Mouse (Mus musculus) midbrain, embryonic 14.5 days (tissue): ENCODE data around the gene Cd69. TPM values are rescaled to one million over a fixed set of nuclear protein-coding genes. Genes with fewer than 3 reads are reported as not detected.

Experiments used
- ATAC-seq: fragments of 200-750 bp; cut with Nextera tagmentation; 2 replicates; pipeline ENCODE4 v1.8.0; 2017; ENCODE audit warnings: moderate number of reproducible peaks, moderate library complexity; ENCODE audit not compliant: low FRiP score, low TSS enrichment
- DNase-seq: peaks from one replicate; pipeline ENCODE4 v3.0.0-alpha.2; 2015
- H3K27ac ChIP-seq: fragments of 300-500 bp; sonication (generic); replicated peaks from 2 replicates; pipeline ENCODE4 v1.5.1; 2014; ENCODE audit warnings: mild to moderate bottlenecking, low read depth, low read length, moderate library complexity
- H3K27me3 ChIP-seq: fragments of 300-500 bp; sonication (generic); 2 replicates; pipeline ENCODE4 v1.6.1; 2014; ENCODE audit warnings: low read length, control low read depth, mixed read lengths; ENCODE audit not compliant: control insufficient read depth, insufficient read depth
- H3K36me3 ChIP-seq: fragments of 300-500 bp; sonication (generic); 2 replicates; pipeline ENCODE4 v1.6.1; 2014; ENCODE audit warnings: low read length, control low read depth; ENCODE audit not compliant: control insufficient read depth, insufficient read depth
- H3K4me1 ChIP-seq: fragments of 300-500 bp; sonication (generic); 2 replicates; pipeline ENCODE4 v1.6.1; 2014; ENCODE audit warnings: mild to moderate bottlenecking, antibody characterized with exemption, low read length, control low read depth; ENCODE audit not compliant: control insufficient read depth, insufficient read depth
- H3K4me2 ChIP-seq: fragments of 300-500 bp; sonication (generic); 2 replicates; pipeline ENCODE4 v1.6.1; 2014; ENCODE audit warnings: mild to moderate bottlenecking, low read length, moderate library complexity
- H3K4me3 ChIP-seq: fragments of 300-500 bp; sonication (generic); replicated peaks from 2 replicates; pipeline ENCODE4 v1.5.1; 2014; ENCODE audit warnings: low read depth, low read length
- H3K9ac ChIP-seq: fragments of 300-500 bp; sonication (generic); replicated peaks from 2 replicates; pipeline ENCODE4 v1.6.1; 2014; ENCODE audit warnings: mild to moderate bottlenecking, low read length, moderate library complexity
- H3K9me3 ChIP-seq: fragments of 300-500 bp; sonication (generic); 2 replicates; pipeline ENCODE4 v1.6.1; 2016; ENCODE audit warnings: low read length, control low read depth, mixed read lengths; ENCODE audit not compliant: control insufficient read depth
- WGBS: fragments of 180-500 bp; shearing (Covaris S2); extraction: QIAGEN DNeasy Blood & Tissue Kit; methylation state at CpG from one replicate; pipeline ENCODE4 v1.1.7; 2014; 5-methylcytosine and 5-hydroxymethylcytosine counted together
- polyA plus RNA-seq: library from polyadenylated mRNA; unstranded; fragments of >200 nt; fragmentation: Nextera tagmentation; extraction: Ambion mirVana; gene quantifications from 2 replicates; pipeline ENCODE4 v1.2.1, GENCODE M21; 2014

Cd69 gene
- polyA plus RNA-seq, 1 experiment from 2014 or later, result 0.21 TPM

DNA sequence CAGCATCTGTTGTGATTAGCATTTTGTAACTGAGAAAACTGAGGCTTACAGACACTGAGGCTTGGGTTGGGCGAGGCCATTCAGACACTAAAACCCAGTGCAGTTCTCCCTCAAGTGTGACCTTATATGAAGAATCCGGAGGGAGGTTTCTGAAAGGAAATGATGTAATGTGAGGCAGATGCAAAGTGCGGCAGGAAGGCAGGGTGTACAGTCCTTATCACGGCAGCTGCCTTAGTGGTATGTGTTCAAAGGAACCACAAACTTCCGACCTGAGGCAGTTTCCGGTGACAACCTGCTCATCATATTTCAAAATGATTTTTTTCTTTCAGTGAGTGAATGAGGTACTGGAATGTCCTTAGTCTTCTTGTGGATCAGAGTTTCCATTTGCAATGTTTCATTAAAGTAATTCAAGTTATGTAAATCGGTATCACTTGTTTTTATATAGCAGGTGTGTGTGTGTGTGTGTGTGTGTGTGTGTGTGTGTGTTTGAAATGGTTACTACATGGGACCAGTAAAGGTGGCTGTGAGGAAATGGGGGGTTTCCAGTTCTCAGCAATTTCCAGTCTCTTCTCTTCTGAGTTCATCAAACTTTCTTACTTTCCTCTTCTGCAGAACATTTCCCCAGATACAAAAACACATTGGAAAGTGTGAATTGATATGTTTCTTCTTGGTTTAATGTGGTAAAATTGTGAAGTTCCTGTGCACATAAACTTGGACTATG is 9.3 kb upstream of the Cd69 start:
- Histone ChIP-seq H3K27me3 (no peaks in the 10 kb centered on the region), H3K4me1 (no peaks in the 10 kb centered on the region), H3K9me3 (no peaks in the 10 kb centered on the region), H3K4me3 (no peak overlapping the region), H3K9ac (no peak overlapping the region), H3K36me3 (no peaks in the 10 kb centered on the region), H3K4me2 (no peak overlapping the region), H3K27ac (no peak overlapping the region)
- ATAC-seq (no peak), DNase-seq (no peak)
- WGBS, result 86% methylated on average over 7 of the region's 7 CpGs

DNA sequence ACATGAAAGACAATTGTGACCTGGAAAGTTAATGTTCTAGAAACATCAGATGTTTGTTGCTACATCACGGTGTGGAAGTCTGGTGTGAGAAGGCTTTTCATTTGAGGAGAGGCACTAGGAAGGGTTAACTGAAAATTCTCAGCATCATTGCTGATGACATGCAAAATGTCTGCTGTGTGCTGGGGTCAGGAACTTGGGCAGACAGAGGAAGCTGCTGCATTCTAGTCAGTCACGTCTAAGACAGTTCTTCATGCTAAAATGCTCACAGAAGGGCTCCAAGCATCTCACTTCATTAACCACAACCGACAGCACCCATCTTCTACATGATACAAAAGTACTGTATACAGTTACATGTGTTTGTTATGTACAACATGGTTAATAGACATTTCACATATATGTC is 8.0 kb upstream of the Cd69 start:
- 82% methylated on average over 3 of the region's 3 CpGs for WGBS
- no peak for ATAC-seq
- H3K27me3 ChIP-seq, result no peaks in the 10 kb centered on the region

DNA sequence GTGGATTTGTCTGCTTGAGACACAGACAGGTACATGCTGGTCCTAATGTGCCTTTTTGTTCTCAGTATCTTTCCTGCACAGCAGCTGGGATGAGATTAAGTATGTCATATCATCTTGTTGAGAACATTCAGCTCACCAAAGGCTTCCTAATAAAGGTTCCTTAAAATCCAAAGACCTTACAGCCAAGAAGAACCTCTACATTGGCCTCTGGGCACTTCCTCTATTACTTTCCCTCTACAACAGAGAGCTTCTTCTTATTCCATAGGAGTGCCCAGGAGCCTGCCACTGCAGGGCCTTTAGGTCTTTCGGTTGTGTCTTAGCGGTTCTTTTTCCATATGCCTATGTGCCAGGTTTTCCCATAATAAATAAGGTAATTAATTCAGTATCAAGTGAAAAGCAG is 1.2 kb upstream of the Cd69 start:
- Histone ChIP-seq H3K4me2 (no peak overlapping the region), H3K36me3 (no peaks in the 10 kb centered on the region), H3K4me1 (no peaks in the 10 kb centered on the region), H3K27me3 (no peaks in the 10 kb centered on the region), H3K4me3 (no peak overlapping the region), H3K27ac (no peak overlapping the region), H3K9me3 (no peaks in the 10 kb centered on the region), H3K9ac (no peak overlapping the region)
- ATAC-seq, result no peak
- DNase-seq, result no peak
- WGBS, result 95% methylated on average over 2 of the region's 2 CpGs

More for the DNA sequence above, 8.0 kb upstream of the Cd69 start:
- no peak overlapping the region for H3K4me2 ChIP-seq
- no peak overlapping the region for H3K9ac ChIP-seq
- no peak overlapping the region for H3K4me3 ChIP-seq
- H3K36me3 ChIP-seq, result no peaks in the 10 kb centered on the region
- H3K9me3 ChIP-seq, result no peaks in the 10 kb centered on the region
- no peak for DNase-seq
- H3K27ac ChIP-seq, result no peak overlapping the region
- no peaks in the 10 kb centered on the region for H3K4me1 ChIP-seq

DNA sequence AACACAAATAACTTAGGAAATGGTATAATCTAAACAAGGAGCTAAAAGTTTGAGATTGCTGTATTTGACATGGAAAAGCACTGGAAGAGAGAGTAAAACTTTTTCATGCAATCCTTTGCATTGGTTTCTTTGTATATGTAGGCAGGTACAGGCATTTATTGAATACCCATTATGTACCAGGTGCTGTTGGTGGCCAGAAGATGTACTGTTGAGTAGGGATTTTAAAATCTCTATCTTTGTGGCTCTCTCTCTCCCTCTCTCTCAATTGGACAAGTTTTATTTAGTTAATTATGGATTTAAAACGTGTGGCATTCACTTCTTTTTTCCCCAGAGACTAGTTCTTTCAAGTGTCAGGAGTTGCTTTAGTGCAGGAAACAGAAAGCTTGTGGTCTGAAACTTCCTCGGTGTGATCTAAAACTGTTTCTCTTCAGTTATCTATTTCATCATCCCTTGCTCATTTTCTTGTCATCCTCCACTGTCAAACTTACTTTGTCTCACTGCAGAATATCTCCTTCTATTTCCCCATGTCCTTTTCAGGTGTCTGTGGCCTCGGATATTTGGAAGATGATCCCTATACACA is 478 bp upstream of the Cd69 start:
- no peaks in the 10 kb centered on the region for H3K27me3 ChIP-seq
- H3K36me3 ChIP-seq, result no peaks in the 10 kb centered on the region
- H3K4me1 ChIP-seq, result no peaks in the 10 kb centered on the region
- ATAC-seq (no peak), DNase-seq (no peak)
- WGBS, result 79% methylated on average over 3 of the region's 3 CpGs
- H3K4me2 ChIP-seq, result no peak overlapping the region
- no peak overlapping the region for H3K4me3 ChIP-seq
- H3K9me3 ChIP-seq, result no peaks in the 10 kb centered on the region
- H3K9ac ChIP-seq, result no peak overlapping the region
- H3K27ac ChIP-seq, result no peak overlapping the region

DNA sequence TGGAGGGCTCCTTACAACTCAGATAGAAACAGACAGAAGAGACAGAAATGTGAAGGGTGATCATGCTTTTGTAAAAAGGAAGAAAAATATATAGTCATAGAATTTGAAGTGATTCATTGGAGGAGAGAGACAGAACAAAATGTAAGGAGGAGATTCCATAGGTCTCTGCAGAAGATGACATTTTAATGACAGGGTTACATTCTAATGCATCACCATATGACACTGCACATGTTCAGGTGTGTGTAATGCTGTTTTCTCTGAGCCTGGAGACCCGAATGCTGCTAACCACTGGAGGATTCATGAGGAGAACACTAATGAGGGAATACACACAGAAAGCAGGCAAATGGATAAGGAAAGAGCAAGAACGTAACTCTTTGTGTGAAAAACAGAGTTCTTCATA is 760 bp downstream of the Cd69 start:
- no peaks in the 10 kb centered on the region for H3K36me3 ChIP-seq
- no peak for ATAC-seq
- H3K4me3 ChIP-seq, result no peak overlapping the region
- H3K9me3 ChIP-seq, result no peaks in the 10 kb centered on the region
- H3K27ac ChIP-seq, result no peak overlapping the region
- DNase-seq, result no peak
- no peaks in the 10 kb centered on the region for H3K27me3 ChIP-seq
- H3K9ac ChIP-seq, result no peak overlapping the region
- WGBS, result 82% methylated on average over 2 of the region's 2 CpGs
- no peaks in the 10 kb centered on the region for H3K4me1 ChIP-seq
- no peak overlapping the region for H3K4me2 ChIP-seq

DNA sequence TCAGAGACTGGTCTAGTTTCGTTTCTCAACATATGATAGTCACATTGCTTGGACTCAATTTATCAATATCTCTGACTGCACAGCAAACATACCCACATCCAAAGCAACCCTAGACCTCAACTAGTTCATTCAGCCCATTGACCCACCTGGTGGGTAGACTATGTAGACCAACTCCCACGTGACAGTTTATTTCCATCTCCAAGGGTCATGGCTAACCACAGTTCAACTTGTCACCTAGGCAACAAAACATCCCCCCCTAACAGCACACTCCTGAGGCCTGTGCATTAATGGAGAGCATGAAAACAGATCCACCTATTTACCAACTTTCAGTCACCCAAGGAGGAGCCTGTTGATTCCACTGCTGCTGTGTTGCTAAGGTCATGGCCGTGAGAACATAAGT is 1.6 kb downstream of the Cd69 start:
- Histone ChIP-seq H3K4me1 (no peaks in the 10 kb centered on the region), H3K9ac (no peak overlapping the region), H3K4me2 (no peak overlapping the region), H3K4me3 (no peak overlapping the region), H3K9me3 (no peaks in the 10 kb centered on the region), H3K36me3 (no peaks in the 10 kb centered on the region), H3K27me3 (no peaks in the 10 kb centered on the region), H3K27ac (no peak overlapping the region)
- ATAC-seq, result no peak
- WGBS, result 93% methylated on average over 3 of the region's 3 CpGs
- DNase-seq, result no peak

DNA sequence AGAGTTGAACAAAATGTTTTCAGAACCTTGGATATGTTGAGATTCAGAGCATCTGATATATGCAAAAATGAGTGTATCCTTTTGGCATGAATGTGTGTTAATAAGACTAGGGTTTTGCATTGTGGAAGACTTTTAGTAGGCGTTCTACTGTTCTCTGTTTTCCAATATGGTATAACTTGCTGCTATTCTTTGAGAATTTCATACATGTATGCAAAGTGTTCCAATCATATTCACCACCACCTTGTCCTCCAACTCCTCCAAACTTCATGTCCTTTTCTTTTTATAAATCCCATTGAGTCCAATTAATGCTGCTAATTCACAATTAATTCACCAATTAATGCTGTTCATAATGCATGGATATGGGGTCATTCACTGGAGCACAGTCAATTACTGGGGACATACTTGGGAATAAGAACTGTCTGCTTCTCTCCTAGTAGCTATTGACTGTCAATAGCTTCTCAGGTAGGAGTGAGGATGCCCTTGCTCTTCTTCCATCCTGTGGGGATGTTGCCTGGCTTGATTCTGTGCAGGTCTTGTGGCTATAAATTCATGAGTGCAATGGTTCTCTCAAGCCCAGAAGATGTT is 8.7 kb downstream of the Cd69 start:
- Histone ChIP-seq H3K4me1 (no peaks in the 10 kb centered on the region), H3K27ac (no peak overlapping the region), H3K36me3 (no peaks in the 10 kb centered on the region), H3K27me3 (no peaks in the 10 kb centered on the region), H3K4me2 (no peak overlapping the region), H3K9ac (no peak overlapping the region), H3K4me3 (no peak overlapping the region), H3K9me3 (no peaks in the 10 kb centered on the region)
- ATAC-seq (no peak), DNase-seq (no peak)
- WGBS, result 81% methylated on average over 1 of the region's 1 CpGs

DNA sequence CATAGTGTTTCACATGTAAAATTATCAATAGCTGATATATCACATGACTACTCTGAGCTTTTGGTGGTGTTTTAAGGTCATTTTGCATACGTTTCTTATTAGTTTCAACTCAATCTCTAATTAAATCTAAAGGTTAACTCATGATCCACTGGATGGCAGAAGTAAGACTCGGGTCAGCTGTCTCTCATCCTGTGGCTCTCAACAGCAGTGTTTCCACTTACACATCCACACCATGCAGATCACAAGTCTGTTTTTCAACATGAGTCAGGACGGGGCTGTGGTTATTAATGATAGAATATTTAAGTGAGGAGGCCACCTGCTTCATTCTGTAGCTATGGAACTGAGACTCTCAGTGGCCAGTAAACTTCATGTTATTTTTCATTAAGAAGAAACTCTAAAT is 9.4 kb downstream of the Cd69 start:
- no peaks in the 10 kb centered on the region for H3K4me1 ChIP-seq
- no peak overlapping the region for H3K27ac ChIP-seq
- H3K27me3 ChIP-seq, result no peaks in the 10 kb centered on the region
- no peak overlapping the region for H3K9ac ChIP-seq
- no peak for DNase-seq
- H3K36me3 ChIP-seq, result no peaks in the 10 kb centered on the region
- ATAC-seq, result no peak
- no peak overlapping the region for H3K4me2 ChIP-seq
- no peaks in the 10 kb centered on the region for H3K9me3 ChIP-seq
- WGBS, result 75% methylated on average over 3 of the region's 3 CpGs
- no peak overlapping the region for H3K4me3 ChIP-seq

DNA sequence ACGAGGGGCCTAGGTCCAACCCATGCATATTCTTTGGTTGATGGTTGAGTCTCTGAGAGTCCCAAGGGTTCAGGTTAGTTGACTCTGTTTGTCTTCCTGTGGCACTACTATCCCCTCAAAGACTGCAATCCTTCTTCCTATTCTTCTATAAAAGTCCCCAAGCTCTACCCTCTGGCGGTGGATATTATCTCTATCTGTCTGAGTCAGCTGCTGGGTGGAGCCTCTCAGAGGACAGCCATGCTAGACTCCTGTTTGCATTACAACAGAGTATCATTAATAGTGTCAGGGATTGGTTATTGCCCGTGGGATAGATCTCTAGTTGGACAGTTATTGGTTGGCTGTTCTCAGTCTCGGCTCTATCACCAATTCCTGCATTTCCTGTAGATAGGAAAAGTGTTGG is 14.3 kb downstream of the Cd69 start:
- Histone ChIP-seq H3K9ac (no peak overlapping the region), H3K4me2 (no peak overlapping the region), H3K4me3 (no peak overlapping the region), H3K4me1 (no peaks in the 10 kb centered on the region), H3K36me3 (no peaks in the 10 kb centered on the region), H3K9me3 (no peaks in the 10 kb centered on the region), H3K27ac (no peak overlapping the region), H3K27me3 (no peaks in the 10 kb centered on the region)
- no peak for ATAC-seq
- WGBS, result 87% methylated on average over 4 of the region's 4 CpGs
- no peak for DNase-seq
